Mouse (Mus musculus): Measurements from ENCODE around the gene Bpifa2. TPM values are rescaled to one million over a fixed set of nuclear protein-coding genes. Genes with fewer than 3 reads are reported as not detected.
"Not testable (repeated sequence)": the region's sequence is repeated elsewhere in the genome, so short reads cannot be mapped to it uniquely, and the experiment has no call there.

The Bpifa2 gene
- polyA plus RNA-seq, 1 experiment from 2014 or later: not detected

DNA sequence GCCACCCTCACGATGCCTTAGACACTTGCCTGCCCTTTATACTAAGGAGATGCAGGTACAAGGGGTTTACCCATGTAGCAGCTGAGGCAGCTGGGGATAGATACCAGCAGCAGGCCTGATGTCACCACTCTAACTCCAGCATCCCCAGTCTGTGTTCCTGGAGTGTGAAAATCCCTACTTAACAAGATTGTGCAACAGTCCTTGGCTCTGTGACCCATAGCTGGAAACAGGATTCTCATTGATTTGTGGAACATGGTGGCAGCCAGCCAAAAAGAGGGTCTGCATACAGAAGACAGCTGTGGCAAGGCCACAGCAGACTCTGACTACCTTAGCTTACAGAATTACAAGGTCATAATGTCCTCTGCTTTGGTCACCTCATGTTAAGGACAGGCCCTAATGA, 3.0 kb upstream of the Bpifa2 start:
- H3K36me3 ChIP-seq (ENCODE audit: control insufficient read depth, insufficient read depth, low read length): no peaks in the 10 kb centered on the region
- ATAC-seq (ENCODE audit: low read depth): no peak
- H3K4me1 ChIP-seq (ENCODE audit: control insufficient read depth, insufficient read depth, low read length): no peaks in the 10 kb centered on the region
- H3K9me3 ChIP-seq (ENCODE audit: control insufficient read depth, low read length): no peaks in the 10 kb centered on the region
- H3K27ac ChIP-seq (ENCODE audit: low read depth, low read length): no peak overlapping the region
- 86% methylated on average over 1 of the region's 1 CpGs for WGBS
- H3K9ac ChIP-seq (replicated peaks; ENCODE audit: low read depth, low read length): no peak overlapping the region
- H3K4me3 ChIP-seq (ENCODE audit: low read depth, low read length): no peak overlapping the region
- H3K27me3 ChIP-seq (ENCODE audit: control insufficient read depth, insufficient read depth, low read length): no peaks in the 10 kb centered on the region
- no peak overlapping the region for H3K4me2 ChIP-seq (ENCODE audit: low read depth, low read length)

DNA sequence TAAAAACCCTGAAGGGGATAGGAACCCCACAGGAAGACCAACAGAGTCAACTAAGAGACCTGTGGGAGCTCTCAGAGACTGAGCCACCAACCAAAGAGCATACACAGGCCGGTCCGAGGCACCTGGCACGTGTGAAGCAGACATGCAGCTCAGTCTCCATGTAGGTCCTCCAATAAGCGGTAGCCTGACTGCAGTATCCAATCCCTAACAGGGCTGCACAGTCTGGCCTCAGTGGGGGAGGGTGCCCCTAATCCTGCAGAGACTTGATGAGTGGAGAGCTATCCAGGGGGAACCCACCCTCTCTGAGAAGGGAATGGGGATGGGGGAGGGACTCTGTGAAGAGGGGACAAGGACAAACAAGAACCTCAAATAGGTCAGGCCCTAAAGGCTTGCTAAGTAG, 2.3 kb upstream of the Bpifa2 start:
- 92% methylated on average over 4 of the region's 4 CpGs for WGBS
- ATAC-seq (ENCODE audit: low read depth): no peak

DNA sequence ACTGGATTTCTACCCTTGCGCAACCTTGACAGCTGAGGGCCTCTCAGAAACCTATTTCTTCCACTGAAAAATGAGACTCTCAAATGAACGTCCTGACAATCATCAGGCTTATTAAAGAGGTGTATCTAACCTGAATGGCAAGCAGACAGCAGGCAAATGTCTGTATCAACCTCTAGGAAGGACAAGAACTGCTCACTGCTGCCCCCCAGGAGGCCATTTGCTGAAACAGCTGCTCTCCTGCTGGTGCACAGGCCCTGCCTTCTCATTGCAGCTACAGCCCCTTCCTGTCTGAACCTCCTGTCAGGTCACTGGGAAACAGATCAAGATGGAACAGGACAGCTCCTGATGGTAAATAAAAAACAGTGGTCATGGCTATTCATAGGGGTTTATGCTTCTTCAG, 1.7 kb upstream of the Bpifa2 start:
- no peaks in the 10 kb centered on the region for H3K4me1 ChIP-seq (ENCODE audit: control insufficient read depth, insufficient read depth, low read length)
- no peaks in the 10 kb centered on the region for H3K9me3 ChIP-seq (ENCODE audit: control insufficient read depth, low read length)
- no peak overlapping the region for H3K4me2 ChIP-seq (ENCODE audit: low read depth, low read length)
- H3K27ac ChIP-seq (ENCODE audit: low read depth, low read length): no peak overlapping the region
- no peak for ATAC-seq (ENCODE audit: low read depth)
- no peaks in the 10 kb centered on the region for H3K36me3 ChIP-seq (ENCODE audit: control insufficient read depth, insufficient read depth, low read length)
- 90% methylated on average over 2 of the region's 2 CpGs for WGBS
- no peak overlapping the region for H3K9ac ChIP-seq (replicated peaks; ENCODE audit: low read depth, low read length)
- H3K27me3 ChIP-seq (ENCODE audit: control insufficient read depth, insufficient read depth, low read length): no peaks in the 10 kb centered on the region
- H3K4me3 ChIP-seq (ENCODE audit: low read depth, low read length): no peak overlapping the region

More for the DNA sequence above, 2.3 kb upstream of the Bpifa2 start:
- H3K4me1 ChIP-seq (ENCODE audit: control insufficient read depth, insufficient read depth, low read length): no peaks in the 10 kb centered on the region
- H3K36me3 ChIP-seq (ENCODE audit: control insufficient read depth, insufficient read depth, low read length): no peaks in the 10 kb centered on the region
- no peak overlapping the region for H3K9ac ChIP-seq (replicated peaks; ENCODE audit: low read depth, low read length)
- H3K27ac ChIP-seq (ENCODE audit: low read depth, low read length): no peak overlapping the region
- no peak overlapping the region for H3K4me2 ChIP-seq (ENCODE audit: low read depth, low read length)
- no peaks in the 10 kb centered on the region for H3K9me3 ChIP-seq (ENCODE audit: control insufficient read depth, low read length)
- H3K27me3 ChIP-seq (ENCODE audit: control insufficient read depth, insufficient read depth, low read length): no peaks in the 10 kb centered on the region
- H3K4me3 ChIP-seq (ENCODE audit: low read depth, low read length): no peak overlapping the region

DNA sequence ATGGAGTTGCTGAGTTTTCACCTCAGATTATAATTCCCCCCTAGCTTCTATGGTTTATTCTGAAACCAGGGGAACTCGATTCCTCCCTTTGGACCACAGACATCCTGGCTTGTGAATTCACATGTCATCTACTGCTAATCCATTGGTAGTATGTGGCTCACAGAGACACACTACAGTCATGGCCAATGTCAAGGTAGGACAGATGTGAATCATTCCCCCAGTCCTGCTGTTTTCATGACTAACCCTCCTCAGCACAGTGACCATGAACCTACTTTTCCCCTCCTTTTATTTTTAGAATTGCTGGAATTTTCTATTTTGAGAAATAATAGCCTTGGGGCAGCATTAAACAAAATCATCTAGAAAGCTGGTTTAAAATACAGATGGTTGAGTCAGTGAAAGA, 684 bp upstream of the Bpifa2 start:
- no peaks in the 10 kb centered on the region for H3K9me3 ChIP-seq (ENCODE audit: control insufficient read depth, low read length)
- no peak overlapping the region for H3K4me2 ChIP-seq (ENCODE audit: low read depth, low read length)
- ATAC-seq (ENCODE audit: low read depth): no peak
- no peak overlapping the region for H3K4me3 ChIP-seq (ENCODE audit: low read depth, low read length)
- WGBS: 79% methylated on average over 1 of the region's 1 CpGs
- no peak overlapping the region for H3K9ac ChIP-seq (replicated peaks; ENCODE audit: low read depth, low read length)
- no peak overlapping the region for H3K27ac ChIP-seq (ENCODE audit: low read depth, low read length)
- no peaks in the 10 kb centered on the region for H3K4me1 ChIP-seq (ENCODE audit: control insufficient read depth, insufficient read depth, low read length)
- no peaks in the 10 kb centered on the region for H3K36me3 ChIP-seq (ENCODE audit: control insufficient read depth, insufficient read depth, low read length)
- no peaks in the 10 kb centered on the region for H3K27me3 ChIP-seq (ENCODE audit: control insufficient read depth, insufficient read depth, low read length)

DNA sequence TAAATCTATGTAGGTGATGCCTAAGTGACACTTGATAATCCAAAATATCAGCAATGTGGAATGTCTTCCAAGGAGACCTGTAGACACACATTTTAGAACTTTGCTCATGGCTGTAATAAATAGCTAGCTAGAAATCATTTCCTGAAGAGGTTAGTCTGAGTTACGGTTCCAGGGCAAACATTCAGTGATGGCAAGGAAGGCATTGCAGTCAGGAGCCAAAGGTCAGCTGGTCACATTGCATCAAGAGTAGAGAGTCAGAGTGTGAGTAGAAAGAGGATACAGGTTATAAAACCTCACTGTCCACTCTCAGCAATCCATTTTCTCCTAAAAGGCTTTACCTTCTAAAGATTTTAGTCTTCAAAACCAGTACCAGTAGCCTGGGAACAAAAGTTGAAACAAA, 9.9 kb downstream of the Bpifa2 start:
- Histone ChIP-seq H3K36me3 (ENCODE audit: control insufficient read depth, insufficient read depth, low read length) (no peaks in the 10 kb centered on the region), H3K27ac (ENCODE audit: low read depth, low read length) (no peak overlapping the region), H3K9ac (replicated peaks; ENCODE audit: low read depth, low read length) (no peak overlapping the region), H3K9me3 (ENCODE audit: control insufficient read depth, low read length) (no peaks in the 10 kb centered on the region), H3K4me2 (ENCODE audit: low read depth, low read length) (no peak overlapping the region), H3K4me1 (ENCODE audit: control insufficient read depth, insufficient read depth, low read length) (no peaks in the 10 kb centered on the region), H3K27me3 (ENCODE audit: control insufficient read depth, insufficient read depth, low read length) (no peaks in the 10 kb centered on the region), H3K4me3 (ENCODE audit: low read depth, low read length) (no peak overlapping the region)
- ATAC-seq (ENCODE audit: low read depth): no peak
- 83% methylated on average over 1 of the region's 1 CpGs for WGBS

DNA sequence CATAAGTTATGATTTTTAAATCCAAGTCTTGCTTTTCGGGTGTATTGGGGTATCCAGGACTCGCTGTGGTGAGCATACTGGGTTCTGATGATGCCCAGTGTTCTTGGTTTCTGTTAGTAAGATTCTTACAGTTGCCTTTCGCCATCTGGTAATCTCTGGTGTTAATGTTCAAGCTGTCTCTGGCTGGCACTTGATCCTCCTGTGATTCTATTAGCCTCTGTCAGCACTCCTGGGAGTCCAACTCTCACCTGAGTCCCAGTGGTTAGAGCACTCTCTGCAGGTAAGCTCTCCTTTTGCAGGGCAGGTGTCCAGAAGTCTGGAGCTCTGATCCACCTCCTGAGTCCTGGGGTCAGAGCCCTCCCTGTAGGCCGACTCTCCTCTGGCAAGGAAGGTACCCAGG, 16.6 kb downstream of the Bpifa2 start:
- H3K4me1 ChIP-seq (ENCODE audit: control insufficient read depth, insufficient read depth, low read length); H3K4me2 ChIP-seq (ENCODE audit: low read depth, low read length); H3K27ac ChIP-seq (ENCODE audit: low read depth, low read length); H3K27me3 ChIP-seq (ENCODE audit: control insufficient read depth, insufficient read depth, low read length); H3K9ac ChIP-seq (replicated peaks; ENCODE audit: low read depth, low read length); H3K4me3 ChIP-seq (ENCODE audit: low read depth, low read length); ATAC-seq (ENCODE audit: low read depth); H3K36me3 ChIP-seq (ENCODE audit: control insufficient read depth, insufficient read depth, low read length); H3K9me3 ChIP-seq (ENCODE audit: control insufficient read depth, low read length): not testable (repeated sequence)
- 89% methylated on average over 4 of the region's 4 CpGs for WGBS

DNA sequence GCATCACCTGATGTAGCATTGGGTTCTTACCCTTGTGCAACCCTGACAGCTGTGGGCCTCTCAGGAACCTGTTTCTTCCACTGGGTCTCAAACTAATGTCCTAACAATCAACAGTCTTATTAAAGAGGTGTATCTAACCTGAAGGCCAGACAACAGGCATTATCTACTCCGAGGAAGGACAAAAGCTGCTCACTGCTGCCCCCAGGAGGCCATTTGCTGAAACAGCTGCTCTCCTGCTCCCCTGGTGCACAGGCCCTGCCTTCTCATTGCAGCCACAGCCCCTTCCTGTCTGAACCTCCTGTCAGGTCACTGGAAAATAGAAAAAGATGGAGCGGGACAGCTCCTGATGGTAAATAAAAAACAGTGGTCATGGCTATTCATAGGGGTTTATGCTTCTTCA, 30.9 kb downstream of the Bpifa2 start:
- Histone ChIP-seq H3K9me3 (ENCODE audit: control insufficient read depth, low read length) (no peaks in the 10 kb centered on the region), H3K4me1 (ENCODE audit: control insufficient read depth, insufficient read depth, low read length) (no peaks in the 10 kb centered on the region), H3K36me3 (ENCODE audit: control insufficient read depth, insufficient read depth, low read length) (no peaks in the 10 kb centered on the region), H3K27ac (ENCODE audit: low read depth, low read length) (no peak overlapping the region), H3K9ac (replicated peaks; ENCODE audit: low read depth, low read length) (no peak overlapping the region), H3K4me2 (ENCODE audit: low read depth, low read length) (no peak overlapping the region), H3K27me3 (ENCODE audit: control insufficient read depth, insufficient read depth, low read length) (no peaks in the 10 kb centered on the region), H3K4me3 (ENCODE audit: low read depth, low read length) (no peak overlapping the region)
- WGBS: 57% methylated on average over 2 of the region's 2 CpGs
- ATAC-seq (ENCODE audit: low read depth): no peak

DNA sequence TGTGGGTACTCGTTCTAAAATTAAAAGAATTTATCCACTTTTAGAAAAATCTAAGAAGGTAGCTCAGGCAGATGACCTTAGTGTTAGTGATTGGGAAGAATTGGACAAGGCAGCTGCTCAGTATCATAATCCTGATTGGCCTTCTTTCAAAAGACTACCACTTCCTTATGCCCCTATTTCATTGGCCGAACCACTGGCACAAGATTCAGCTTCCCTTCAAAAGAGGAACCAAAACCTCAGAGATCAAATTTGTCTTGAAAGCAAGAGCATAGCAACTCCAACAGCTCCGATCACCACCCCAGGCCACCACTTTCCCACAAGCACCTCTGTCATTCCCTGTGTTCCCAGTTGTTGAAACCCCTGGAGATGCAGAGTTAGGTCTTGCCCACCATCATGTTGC, 36.7 kb downstream of the Bpifa2 start:
- no peak for ATAC-seq (ENCODE audit: low read depth)
- Histone ChIP-seq H3K4me3 (ENCODE audit: low read depth, low read length) (no peak overlapping the region), H3K27me3 (ENCODE audit: control insufficient read depth, insufficient read depth, low read length) (no peaks in the 10 kb centered on the region), H3K36me3 (ENCODE audit: control insufficient read depth, insufficient read depth, low read length) (no peaks in the 10 kb centered on the region), H3K9me3 (ENCODE audit: control insufficient read depth, low read length) (no peaks in the 10 kb centered on the region), H3K27ac (ENCODE audit: low read depth, low read length) (no peak overlapping the region), H3K4me1 (ENCODE audit: control insufficient read depth, insufficient read depth, low read length) (no peaks in the 10 kb centered on the region), H3K9ac (replicated peaks; ENCODE audit: low read depth, low read length) (no peak overlapping the region), H3K4me2 (ENCODE audit: low read depth, low read length) (no peak overlapping the region)
- 91% methylated on average over 3 of the region's 3 CpGs for WGBS

DNA sequence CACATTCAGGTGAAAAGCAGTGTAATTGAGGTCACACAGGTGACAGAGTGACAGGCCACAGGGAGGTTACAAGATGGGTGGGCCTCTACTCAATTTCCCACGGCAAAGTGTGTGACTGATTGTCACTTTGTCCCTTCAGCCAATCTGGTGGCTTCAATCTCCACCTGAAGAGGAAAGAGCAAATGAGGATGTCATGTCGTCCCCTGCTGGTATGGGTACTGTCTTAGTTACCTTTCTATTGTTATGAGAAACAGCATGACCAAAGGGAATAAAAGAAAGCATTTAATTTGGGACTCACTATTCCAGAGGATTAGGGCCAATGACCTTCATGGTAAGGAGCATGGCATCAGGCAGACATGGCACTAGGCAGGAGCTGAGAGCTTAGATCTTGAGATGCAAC, 50.6 kb downstream of the Bpifa2 start:
- 62% methylated on average over 2 of the region's 2 CpGs for WGBS
- Histone ChIP-seq H3K9ac (replicated peaks; ENCODE audit: low read depth, low read length) (no peak overlapping the region), H3K4me1 (ENCODE audit: control insufficient read depth, insufficient read depth, low read length) (no peaks in the 10 kb centered on the region), H3K36me3 (ENCODE audit: control insufficient read depth, insufficient read depth, low read length) (no peaks in the 10 kb centered on the region), H3K27me3 (ENCODE audit: control insufficient read depth, insufficient read depth, low read length) (no peaks in the 10 kb centered on the region), H3K27ac (ENCODE audit: low read depth, low read length) (no peak overlapping the region), H3K4me3 (ENCODE audit: low read depth, low read length) (no peak overlapping the region), H3K4me2 (ENCODE audit: low read depth, low read length) (no peak overlapping the region), H3K9me3 (ENCODE audit: control insufficient read depth, low read length) (no peaks in the 10 kb centered on the region)
- ATAC-seq (ENCODE audit: low read depth): no peak
